Mouse (Mus musculus): ENCODE data around the gene Arrdc1. TPM values are rescaled to one million over a fixed set of nuclear protein-coding genes. Genes with fewer than 3 reads are reported as not detected.

Arrdc1 gene
- polyA plus RNA-seq, 1 experiment = 4.8 TPM

DNA sequence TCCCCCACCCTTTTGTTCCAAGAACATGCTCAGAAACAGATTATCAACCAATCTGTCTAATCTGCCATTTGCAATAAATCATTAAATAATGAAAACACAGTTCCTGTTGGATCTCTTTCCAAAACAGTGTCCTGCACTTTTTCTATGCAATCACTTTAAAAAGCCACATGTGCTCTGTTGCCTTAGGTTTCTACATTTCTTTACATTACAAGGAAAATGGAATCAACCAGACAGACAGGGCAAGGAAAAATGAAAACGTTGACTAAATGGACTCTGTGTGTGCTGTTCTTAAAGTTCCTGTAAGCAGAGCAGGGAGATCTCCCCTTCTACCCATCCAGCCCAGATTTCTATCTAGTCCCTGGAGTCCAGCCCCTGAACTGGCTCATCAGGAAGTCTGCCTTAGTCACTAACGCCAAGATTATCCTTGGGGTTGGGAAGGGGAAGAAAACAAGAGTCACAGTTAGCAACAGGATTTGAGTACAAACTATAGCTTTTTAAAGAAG lies 29.3 kb downstream of the Arrdc1 start:
- no peak for TF ChIP-seq USF1 (IDR thresholded peaks at IDR 0.05; ENCODE audit: low read depth)
- Histone ChIP-seq H3K36me3 (ENCODE audit: control insufficient read depth, insufficient read depth) (no peaks in the 10 kb centered on the region), H3K4me2 (ENCODE audit: low read depth) (peak overlapping the region; percentile 31), H3K27me3 (ENCODE audit: control insufficient read depth, insufficient read depth, insufficient read length) (no peaks in the 10 kb centered on the region), H3ac (ENCODE audit: control insufficient read depth, insufficient read length) (no peak overlapping the region), H3K4me3 (no peak overlapping the region), H3K79me2 (ENCODE audit: control insufficient read depth, insufficient read depth) (peaks cover 100% of the 10 kb centered on the region)

DNA sequence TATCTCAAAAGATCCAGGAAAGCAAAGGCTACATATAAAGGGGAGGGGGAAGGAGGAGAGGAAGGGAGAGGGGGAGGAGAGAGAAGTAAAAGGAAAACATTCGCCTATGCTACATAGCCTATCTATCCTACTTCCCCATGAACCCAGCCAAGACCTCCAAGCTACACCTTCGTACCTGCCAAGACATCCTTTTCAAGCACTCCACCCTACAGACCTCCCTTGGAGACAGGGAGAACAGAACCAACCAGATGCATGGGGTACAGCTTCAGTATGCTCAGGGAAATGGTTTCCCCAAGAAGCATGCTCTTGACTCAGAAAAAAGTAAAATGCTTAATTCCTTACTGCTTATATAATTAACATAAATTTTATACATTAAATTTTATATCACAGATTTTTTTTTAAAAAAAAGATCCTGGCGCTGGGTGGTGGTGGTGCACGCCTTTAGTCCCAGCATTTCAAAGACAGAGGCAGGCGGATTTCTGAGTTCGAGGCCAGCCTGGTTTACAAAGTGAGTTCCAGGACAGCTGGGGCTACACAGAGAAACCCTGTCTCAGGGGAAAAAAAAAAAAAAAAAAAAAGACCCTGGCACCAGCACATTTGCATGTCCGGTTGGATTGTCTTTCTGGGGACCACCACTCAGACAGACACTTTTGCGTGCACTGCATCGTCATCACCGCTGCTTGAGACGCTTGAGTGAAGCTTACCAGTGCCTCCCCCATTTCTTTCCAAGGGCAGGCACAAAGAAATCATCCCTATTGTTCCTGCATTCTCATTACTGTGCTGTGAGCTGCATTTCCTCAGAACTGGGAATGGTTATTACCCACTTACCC lies 30.0 kb downstream of the Arrdc1 start:
- H3K79me2 ChIP-seq (ENCODE audit: control insufficient read depth, insufficient read depth) = peaks cover 100% of the 10 kb centered on the region
- no peaks in the 10 kb centered on the region for H3K27me3 ChIP-seq (ENCODE audit: control insufficient read depth, insufficient read depth, insufficient read length)
- no peak overlapping the region for H3ac ChIP-seq (ENCODE audit: control insufficient read depth, insufficient read length)
- no peaks in the 10 kb centered on the region for H3K36me3 ChIP-seq (ENCODE audit: control insufficient read depth, insufficient read depth)
- H3K4me3 ChIP-seq = no peak overlapping the region
- H3K4me2 ChIP-seq (ENCODE audit: low read depth) = no peak overlapping the region
- no peak for TF ChIP-seq MAX (IDR thresholded peaks at IDR 0.05; ENCODE audit: low read depth)
- TF ChIP-seq REST (IDR thresholded peaks at IDR 0.05; ENCODE audit: insufficient read depth, insufficient read length) = no peak
- no peak for TF ChIP-seq USF1 (IDR thresholded peaks at IDR 0.05; ENCODE audit: low read depth)
- no peak for TF ChIP-seq MYOG (IDR thresholded peaks at IDR 0.05; ENCODE audit: control insufficient read depth in 1 of 3, insufficient read depth in 1 of 3, insufficient read length in 2 of 3, low read depth in 2 of 3)
- TF ChIP-seq TCF12 (IDR thresholded peaks at IDR 0.05; ENCODE audit: insufficient read depth, poor library complexity, severe bottlenecking) = no peak
- TF ChIP-seq SRF (IDR thresholded peaks at IDR 0.05; ENCODE audit: control insufficient read depth, insufficient read length, low read depth) = no peak
- no peak for TF ChIP-seq CEBPB (IDR thresholded peaks at IDR 0.05; ENCODE audit: insufficient read depth, poor library complexity, severe bottlenecking)
- TF ChIP-seq TCF3 (IDR thresholded peaks at IDR 0.05; ENCODE audit: insufficient read length, low read depth) = no peak
- no peak for TF ChIP-seq POLR2A (IDR thresholded peaks at IDR 0.05; ENCODE audit: insufficient read length, low read depth)
- TF ChIP-seq E2F4 (IDR thresholded peaks at IDR 0.05; ENCODE audit: insufficient read depth) = no peak
- TF ChIP-seq POLR2AphosphoS2 (IDR thresholded peaks at IDR 0.05; ENCODE audit: insufficient read length, low read depth) = no peak
- no peak for TF ChIP-seq MYOD1 (IDR thresholded peaks at IDR 0.05; ENCODE audit: control insufficient read depth in 1 of 3, insufficient read length in 2 of 3, low read depth in 2 of 3)

DNA sequence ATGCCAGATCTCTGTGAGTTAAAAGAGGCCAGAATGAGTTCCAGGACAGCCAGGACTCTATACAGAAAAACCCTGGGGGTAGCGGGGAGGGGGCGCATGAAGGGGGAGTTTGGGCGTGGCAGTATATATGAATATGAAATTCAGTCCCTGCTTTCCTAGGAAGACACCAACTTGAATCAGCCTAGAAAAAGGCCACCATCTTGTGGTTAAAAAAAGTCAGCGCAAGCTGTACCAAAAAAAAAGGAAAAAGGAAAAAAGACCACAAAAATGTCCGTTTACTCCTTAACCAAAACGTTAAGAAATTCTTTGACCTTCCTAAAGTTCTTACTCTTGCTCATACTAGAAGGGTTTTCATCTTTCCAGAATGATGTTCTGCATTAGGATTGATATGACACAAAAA lies 32.1 kb downstream of the Arrdc1 start:
- Histone ChIP-seq H3K79me2 (ENCODE audit: control insufficient read depth, insufficient read depth) (peaks cover 92% of the 10 kb centered on the region), H3K36me3 (ENCODE audit: control insufficient read depth, insufficient read depth) (peaks cover under 1% of the 10 kb centered on the region), H3K4me2 (ENCODE audit: low read depth) (no peak overlapping the region), H3K4me3 (no peak overlapping the region), H3ac (ENCODE audit: control insufficient read depth, insufficient read length) (no peak overlapping the region), H3K27me3 (ENCODE audit: control insufficient read depth, insufficient read depth, insufficient read length) (no peaks in the 10 kb centered on the region)
- no peak for TF ChIP-seq E2F4 (IDR thresholded peaks at IDR 0.05; ENCODE audit: insufficient read depth)
- no peak for TF ChIP-seq TCF12 (IDR thresholded peaks at IDR 0.05; ENCODE audit: insufficient read depth, poor library complexity, severe bottlenecking)
- TF ChIP-seq USF1 (IDR thresholded peaks at IDR 0.05; ENCODE audit: low read depth) = no peak
- TF ChIP-seq CEBPB (IDR thresholded peaks at IDR 0.05; ENCODE audit: insufficient read depth, poor library complexity, severe bottlenecking) = no peak
- no peak for TF ChIP-seq SRF (IDR thresholded peaks at IDR 0.05; ENCODE audit: control insufficient read depth, insufficient read length, low read depth)
- no peak for TF ChIP-seq MYOD1 (IDR thresholded peaks at IDR 0.05; ENCODE audit: control insufficient read depth in 1 of 3, insufficient read length in 2 of 3, low read depth in 2 of 3)

- Histone ChIP-seq H3K79me2 (ENCODE audit: control insufficient read depth, insufficient read depth) (peaks cover 92% of the 10 kb centered on the region), H3K4me3 (no peak overlapping the region), H3K36me3 (ENCODE audit: control insufficient read depth, insufficient read depth) (peaks cover 5% of the 10 kb centered on the region), H3K4me2 (ENCODE audit: low read depth) (no peak overlapping the region), H3ac (ENCODE audit: control insufficient read depth, insufficient read length) (no peak overlapping the region), H3K27me3 (ENCODE audit: control insufficient read depth, insufficient read depth, insufficient read length) (no peaks in the 10 kb centered on the region)
- TF ChIP-seq TCF12 (IDR thresholded peaks at IDR 0.05; ENCODE audit: insufficient read depth, poor library complexity, severe bottlenecking) = no peak
- no peak for TF ChIP-seq MYOG (IDR thresholded peaks at IDR 0.05; ENCODE audit: control insufficient read depth in 1 of 3, insufficient read depth in 1 of 3, insufficient read length in 2 of 3, low read depth in 2 of 3)
- TF ChIP-seq POLR2AphosphoS2 (IDR thresholded peaks at IDR 0.05; ENCODE audit: insufficient read length, low read depth) = no peak
- no peak for TF ChIP-seq MYOD1 (IDR thresholded peaks at IDR 0.05; ENCODE audit: control insufficient read depth in 1 of 3, insufficient read length in 2 of 3, low read depth in 2 of 3)
- no peak for TF ChIP-seq E2F4 (IDR thresholded peaks at IDR 0.05; ENCODE audit: insufficient read depth)
- no peak for TF ChIP-seq CEBPB (IDR thresholded peaks at IDR 0.05; ENCODE audit: insufficient read depth, poor library complexity, severe bottlenecking)
- TF ChIP-seq REST (IDR thresholded peaks at IDR 0.05; ENCODE audit: insufficient read depth, insufficient read length) = no peak
- no peak for TF ChIP-seq MAX (IDR thresholded peaks at IDR 0.05; ENCODE audit: low read depth)
- no peak for TF ChIP-seq SRF (IDR thresholded peaks at IDR 0.05; ENCODE audit: control insufficient read depth, insufficient read length, low read depth)
- no peak for TF ChIP-seq POLR2A (IDR thresholded peaks at IDR 0.05; ENCODE audit: insufficient read length, low read depth)
- TF ChIP-seq TCF3 (IDR thresholded peaks at IDR 0.05; ENCODE audit: insufficient read length, low read depth) = no peak
- TF ChIP-seq USF1 (IDR thresholded peaks at IDR 0.05; ENCODE audit: low read depth) = no peak
Observed at GRCm38 (mm10) chr2:24901055-24901454, 34.0 kb downstream of the Arrdc1 start.

GRCm38 (mm10) chr2:24899292-24899691 lies 35.8 kb downstream of the Arrdc1 start:
- Histone ChIP-seq H3K27me3 (ENCODE audit: control insufficient read depth, insufficient read depth, insufficient read length) (no peaks in the 10 kb centered on the region), H3K4me2 (ENCODE audit: low read depth) (no peak overlapping the region), H3K4me3 (no peak overlapping the region), H3ac (ENCODE audit: control insufficient read depth, insufficient read length) (no peak overlapping the region), H3K36me3 (ENCODE audit: control insufficient read depth, insufficient read depth) (peaks cover 5% of the 10 kb centered on the region), H3K79me2 (ENCODE audit: control insufficient read depth, insufficient read depth) (peaks cover 92% of the 10 kb centered on the region)
- TF ChIP-seq E2F4 (IDR thresholded peaks at IDR 0.05; ENCODE audit: insufficient read depth) = no peak
- TF ChIP-seq USF1 (IDR thresholded peaks at IDR 0.05; ENCODE audit: low read depth) = no peak
- TF ChIP-seq POLR2A (IDR thresholded peaks at IDR 0.05; ENCODE audit: insufficient read length, low read depth) = no peak
- no peak for TF ChIP-seq MYOD1 (IDR thresholded peaks at IDR 0.05; ENCODE audit: control insufficient read depth in 1 of 3, insufficient read length in 2 of 3, low read depth in 2 of 3)
- no peak for TF ChIP-seq TCF12 (IDR thresholded peaks at IDR 0.05; ENCODE audit: insufficient read depth, poor library complexity, severe bottlenecking)
- no peak for TF ChIP-seq CEBPB (IDR thresholded peaks at IDR 0.05; ENCODE audit: insufficient read depth, poor library complexity, severe bottlenecking)
- TF ChIP-seq SRF (IDR thresholded peaks at IDR 0.05; ENCODE audit: control insufficient read depth, insufficient read length, low read depth) = no peak
